Mouse (Mus musculus) liver, embryonic 14.5 days (tissue): Measurements from ENCODE around the gene Noxred1. TPM values are rescaled to one million over a fixed set of nuclear protein-coding genes. Genes with fewer than 3 reads are reported as not detected.
"Not testable (repeated sequence)": the region's sequence is repeated elsewhere in the genome, so short reads cannot be mapped to it uniquely, and the experiment has no call there.

ENCODE experiments used
- ATAC-seq: fragments of 200-750 bp; cut with Nextera tagmentation; 2 replicates; pipeline ENCODE4 v1.8.0; 2017; ENCODE audit warnings: moderate number of reproducible peaks, mild to moderate bottlenecking, moderate library complexity; ENCODE audit not compliant: insufficient read depth
- DNase-seq, 3 experiments: peaks; one replicate each; pipeline ENCODE4 v3.0.0-alpha.2; 2012 to 2013; ENCODE audit warnings: low read depth in 3 of 3, low spot score in 3 of 3
- H3K27ac ChIP-seq: fragments of 300-500 bp; sonication (generic); 2 replicates; pipeline ENCODE4 v1.5.1; 2014; ENCODE audit warnings: moderate library complexity, mild to moderate bottlenecking, control low read depth, inconsistent platforms
- H3K27me3 ChIP-seq: fragments of 300-500 bp; sonication (generic); 2 replicates; pipeline ENCODE4 v1.6.1; 2014; ENCODE audit warnings: mild to moderate bottlenecking, low read length, moderate library complexity; ENCODE audit not compliant: control insufficient read depth, insufficient read depth
- H3K36me3 ChIP-seq: fragments of 300-500 bp; sonication (generic); replicated peaks from 2 replicates; pipeline ENCODE4 v1.6.1; 2014; ENCODE audit warnings: low read depth; ENCODE audit not compliant: control insufficient read depth, insufficient read depth
- H3K4me1 ChIP-seq, 2 experiments: fragments of 200-500 bp in 1 of 2; fragments of 300-500 bp in 1 of 2; sonication (generic) in 1 of 2; replicated peaks; 2 replicates each; pipeline ENCODE4 v1.6.1; 2012 to 2014; ENCODE audit warnings: antibody characterized with exemption in 1 of 2, inconsistent platforms in 1 of 2, low read length in 1 of 2; ENCODE audit not compliant: control insufficient read depth in 2 of 2, insufficient read depth in 2 of 2
- H3K4me2 ChIP-seq: fragments of 300-500 bp; sonication (generic); 2 replicates; pipeline ENCODE4 v1.6.1; 2014; ENCODE audit warnings: low read depth, mild to moderate bottlenecking, control low read depth, moderate library complexity
- H3K4me3 ChIP-seq, 2 experiments: fragments of 200-500 bp in 1 of 2; fragments of 300-500 bp in 1 of 2; sonication (generic) in 1 of 2; 2 replicates each; pipeline ENCODE4 v1.5.1; 2012 to 2014; ENCODE audit warnings: low read depth in 2 of 2, low read length in 2 of 2, mild to moderate bottlenecking in 2 of 2, control low read depth in 1 of 2, inconsistent platforms in 1 of 2, moderate library complexity in 1 of 2; ENCODE audit not compliant: insufficient read depth in 1 of 2
- H3K9ac ChIP-seq: fragments of 300-500 bp; sonication (generic); replicated peaks from 2 replicates; pipeline ENCODE4 v1.6.1; 2014; ENCODE audit warnings: mild to moderate bottlenecking, control low read depth, moderate library complexity
- H3K9me3 ChIP-seq: fragments of 300-500 bp; sonication (generic); 2 replicates; pipeline ENCODE4 v1.6.1; 2016; ENCODE audit warnings: low read length, mixed read lengths; ENCODE audit not compliant: control insufficient read depth
- CTCF ChIP-seq: IDR thresholded peaks from 2 replicates; pipeline ENCODE4 v1.5.1; 2016; ENCODE audit warnings: antibody characterized with exemption, low read depth, control low read depth
- EP300 ChIP-seq: IDR thresholded peaks from 2 replicates; pipeline ENCODE4 v1.6.1; 2016; ENCODE audit warnings: antibody characterized with exemption, low read depth
- WGBS: fragments of 180-500 bp; shearing (Covaris S2); extraction: QIAGEN DNeasy Blood & Tissue Kit; methylation state at CpG from one replicate; pipeline ENCODE4 v1.1.7; 2014; ENCODE audit not compliant: insufficient replicate concordance; 5-methylcytosine and 5-hydroxymethylcytosine counted together
- polyA plus RNA-seq, 2 experiments: library from polyadenylated mRNA; depleted of rRNA in 1 of 2; stranded (reverse) in 1 of 2; unstranded in 1 of 2; fragments of >200 nt; fragmentation: Nextera tagmentation in 1 of 2; extraction: Ambion mirVana in 1 of 2; gene quantifications; 2 replicates each; pipeline versions ENCODE4 v1.2.1 to v1.2.3; 2012 to 2014

Noxred1 gene
- polyA plus RNA-seq, 2 experiments, result 0.16 to 0.28 TPM

DNA sequence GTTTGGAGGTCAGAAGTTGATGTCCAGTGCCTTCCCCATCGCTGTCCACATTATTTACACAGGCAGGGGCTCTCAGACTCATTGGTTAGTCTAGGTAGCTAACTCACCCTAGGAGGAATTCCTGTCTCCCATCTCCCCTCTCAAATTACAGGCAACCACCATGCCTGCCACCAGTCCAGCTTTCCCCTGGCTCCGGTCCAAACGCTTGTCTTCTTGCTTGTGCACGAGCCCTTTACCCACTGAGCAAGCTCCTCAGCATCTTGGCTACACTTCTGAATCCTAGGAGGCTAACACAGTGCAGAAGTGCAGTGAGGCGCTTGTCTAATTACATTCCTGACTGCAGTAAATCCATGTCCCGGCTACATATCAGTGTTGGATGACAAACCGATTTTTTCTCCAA, 19.2 kb downstream of the Noxred1 start:
- Histone ChIP-seq H3K36me3 (no peaks in the 10 kb centered on the region), H3K27ac (no peak overlapping the region), H3K4me1 (no peaks in the 10 kb centered on the region), H3K4me3 (no peak overlapping the region), H3K9me3 (no peaks in the 10 kb centered on the region), H3K9ac (no peak overlapping the region), H3K27me3 (no peaks in the 10 kb centered on the region), H3K4me2 (no peak overlapping the region)
- 72% methylated on average over 7 of the region's 7 CpGs for WGBS
- no peak for TF ChIP-seq CTCF
- no peak for TF ChIP-seq EP300
- DNase-seq, result no peak
- no peak for ATAC-seq

DNA sequence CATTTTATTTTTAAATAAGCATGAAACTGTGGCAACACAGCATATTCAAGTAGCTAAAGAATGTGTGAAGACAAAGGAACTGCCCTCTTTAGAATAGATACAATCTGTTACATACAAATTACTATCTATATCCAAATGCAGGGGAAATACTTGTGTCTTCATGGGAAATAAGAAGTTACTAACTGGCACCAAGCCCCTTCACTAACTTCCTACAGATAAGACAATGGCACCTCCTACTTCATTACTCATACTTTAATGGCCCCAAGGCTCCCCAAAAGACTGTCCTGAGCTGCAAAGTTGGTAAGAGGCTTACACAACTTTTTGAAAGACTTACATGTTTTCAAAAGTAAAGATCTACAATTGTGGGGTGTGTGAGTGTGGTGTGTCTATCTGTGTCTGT, 20.9 kb downstream of the Noxred1 start:
- H3K27ac ChIP-seq, result no peak overlapping the region
- no peaks in the 10 kb centered on the region for H3K4me1 ChIP-seq
- H3K36me3 ChIP-seq, result no peaks in the 10 kb centered on the region
- ATAC-seq, result no peak
- no peaks in the 10 kb centered on the region for H3K9me3 ChIP-seq
- no peak overlapping the region for H3K4me2 ChIP-seq
- no peak for DNase-seq
- H3K27me3 ChIP-seq, result no peaks in the 10 kb centered on the region
- TF ChIP-seq EP300 (no peak), CTCF (no peak)
- no peak overlapping the region for H3K9ac ChIP-seq
- H3K4me3 ChIP-seq, result no peak overlapping the region

DNA sequence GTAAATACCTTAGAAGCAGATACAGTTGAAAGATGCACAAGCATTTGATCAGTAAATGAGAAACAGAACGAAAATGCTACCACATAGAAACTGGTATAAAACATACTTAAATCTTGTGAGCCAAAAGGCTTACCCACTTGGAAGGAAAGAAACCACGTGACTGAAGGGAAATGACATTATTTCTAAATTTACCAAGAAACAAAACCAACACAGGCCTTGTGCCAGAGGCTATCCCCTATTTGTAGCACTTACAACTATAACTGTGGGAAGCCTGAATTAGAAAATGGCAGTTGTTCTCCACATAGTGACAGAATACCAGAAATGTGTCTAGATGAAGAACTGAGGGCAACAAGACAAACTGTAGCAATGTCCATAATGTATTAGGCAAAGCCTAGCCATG, 22.5 kb downstream of the Noxred1 start:
- Histone ChIP-seq H3K4me2 (no peak overlapping the region), H3K4me1 (no peaks in the 10 kb centered on the region), H3K27ac (no peak overlapping the region), H3K4me3 (no peak overlapping the region), H3K9me3 (no peaks in the 10 kb centered on the region), H3K36me3 (no peaks in the 10 kb centered on the region), H3K9ac (no peak overlapping the region), H3K27me3 (no peaks in the 10 kb centered on the region)
- DNase-seq (no peak), ATAC-seq (no peak)
- TF ChIP-seq CTCF (no peak), EP300 (no peak)
- WGBS, result 43% methylated on average over 2 of the region's 2 CpGs

DNA sequence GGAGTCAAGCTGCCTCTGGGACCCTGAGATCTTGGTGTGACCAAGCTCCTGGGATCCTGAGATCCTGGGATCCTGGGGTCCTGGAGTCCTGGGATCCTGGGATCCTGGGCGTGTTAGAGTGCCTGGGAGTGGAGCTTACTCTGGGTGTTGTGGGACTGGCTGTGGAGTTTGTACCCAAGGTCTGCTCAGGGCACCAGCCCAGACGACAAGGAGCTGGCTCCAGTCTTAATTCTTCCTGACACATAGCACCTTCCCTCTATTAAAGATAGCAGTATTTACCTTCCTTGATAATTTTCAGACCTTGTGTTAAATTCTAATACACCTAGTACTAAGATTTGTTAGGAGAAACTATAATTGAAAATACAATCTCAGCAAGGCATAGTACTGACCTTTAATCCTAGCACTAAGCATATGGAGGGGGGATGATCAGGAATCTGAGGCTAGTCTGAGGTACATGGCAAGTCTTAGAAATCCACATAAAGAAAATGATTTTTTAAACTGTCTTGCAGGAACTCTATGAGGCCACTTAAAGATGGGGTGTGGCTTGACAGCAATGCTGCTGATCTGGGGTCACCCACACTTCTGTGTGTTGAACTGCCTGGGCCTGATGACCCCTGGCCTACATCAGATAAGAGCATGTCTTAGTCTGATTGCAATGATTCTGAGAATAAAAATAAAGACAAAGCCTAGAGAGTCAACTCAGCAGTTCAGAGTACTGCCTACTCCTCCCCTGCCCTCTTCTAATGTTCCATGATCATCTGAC, 25.5 kb downstream of the Noxred1 start:
- ATAC-seq, result no peak
- no peaks in the 10 kb centered on the region for H3K9me3 ChIP-seq
- DNase-seq, result no peak
- H3K4me1 ChIP-seq, result no peaks in the 10 kb centered on the region
- no peak for TF ChIP-seq CTCF
- no peak for TF ChIP-seq EP300
- no peak overlapping the region for H3K27ac ChIP-seq
- no peak overlapping the region for H3K4me3 ChIP-seq
- no peaks in the 10 kb centered on the region for H3K27me3 ChIP-seq
- WGBS, result 22% methylated on average over 2 of the region's 2 CpGs
- no peak overlapping the region for H3K4me2 ChIP-seq
- H3K36me3 ChIP-seq, result no peaks in the 10 kb centered on the region
- H3K9ac ChIP-seq, result no peak overlapping the region

DNA sequence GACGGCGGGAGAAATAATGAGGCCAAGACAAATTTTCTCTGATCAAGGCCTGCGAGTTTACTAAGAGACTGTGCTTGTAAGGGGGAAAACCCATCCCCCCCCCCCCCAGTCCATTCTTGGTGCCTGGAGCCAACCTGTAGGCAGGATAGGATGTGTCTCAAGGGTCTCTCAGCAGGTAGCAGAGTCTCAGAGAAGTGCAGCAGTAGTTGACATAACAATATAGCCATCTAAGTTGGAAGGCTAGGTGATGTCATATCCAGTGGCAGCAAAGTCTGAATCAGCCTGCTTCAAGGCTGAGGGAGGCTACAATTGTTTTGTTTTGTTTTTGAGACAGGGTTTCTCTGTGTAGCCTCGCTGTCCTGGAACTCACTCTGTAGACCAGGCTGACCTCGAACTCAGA, 32.7 kb downstream of the Noxred1 start:
- H3K4me2 ChIP-seq, H3K27ac ChIP-seq, H3K4me3 ChIP-seq, H3K36me3 ChIP-seq, ATAC-seq, DNase-seq, H3K4me1 ChIP-seq, H3K9me3 ChIP-seq, H3K27me3 ChIP-seq, H3K9ac ChIP-seq: not testable (repeated sequence)
- 72% methylated on average over 5 of the region's 5 CpGs for WGBS
